Mouse (Mus musculus) liver (tissue): Measurements from ENCODE around the gene Fam151a.
"Not testable (repeated sequence)": the region's sequence is repeated elsewhere in the genome, so short reads cannot be mapped to it uniquely, and the experiment has no call there.

Experiments
- DNase-seq: peaks from one replicate; pipeline ENCODE4 v3.0.0-alpha.2; 2020; ENCODE audit warnings: mixed read lengths

Gene Fam151a

DNA sequence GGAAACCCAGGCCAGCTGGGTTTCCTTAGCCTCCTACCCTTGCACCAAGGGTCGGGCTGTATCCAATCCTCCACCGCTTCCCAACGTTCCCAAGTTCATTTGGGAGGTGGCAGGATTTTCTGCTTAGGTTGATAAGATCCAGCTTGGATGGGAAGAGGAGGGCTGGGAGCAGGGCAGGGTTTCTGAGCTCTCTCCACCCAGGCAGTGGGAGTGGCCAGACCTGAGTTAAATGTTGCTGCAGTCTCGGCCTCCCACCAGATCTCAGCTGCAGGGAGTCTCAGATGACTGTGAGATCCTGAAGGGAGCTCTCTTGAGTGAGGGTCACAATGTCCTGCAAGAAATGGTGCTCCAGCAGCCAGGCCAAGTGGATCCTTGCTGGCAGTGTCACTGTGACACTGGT is at the start of gene Fam151a:
Gene Fam151a, plus strand, starts transcription at position 254 of the 400 bp plus-strand sequence.
- DNase-seq, result no peak

GRCm38 (mm10) chr4:106688636-106689296 is 44.9 kb upstream of the Fam151a start:
- no peak for DNase-seq

DNA sequence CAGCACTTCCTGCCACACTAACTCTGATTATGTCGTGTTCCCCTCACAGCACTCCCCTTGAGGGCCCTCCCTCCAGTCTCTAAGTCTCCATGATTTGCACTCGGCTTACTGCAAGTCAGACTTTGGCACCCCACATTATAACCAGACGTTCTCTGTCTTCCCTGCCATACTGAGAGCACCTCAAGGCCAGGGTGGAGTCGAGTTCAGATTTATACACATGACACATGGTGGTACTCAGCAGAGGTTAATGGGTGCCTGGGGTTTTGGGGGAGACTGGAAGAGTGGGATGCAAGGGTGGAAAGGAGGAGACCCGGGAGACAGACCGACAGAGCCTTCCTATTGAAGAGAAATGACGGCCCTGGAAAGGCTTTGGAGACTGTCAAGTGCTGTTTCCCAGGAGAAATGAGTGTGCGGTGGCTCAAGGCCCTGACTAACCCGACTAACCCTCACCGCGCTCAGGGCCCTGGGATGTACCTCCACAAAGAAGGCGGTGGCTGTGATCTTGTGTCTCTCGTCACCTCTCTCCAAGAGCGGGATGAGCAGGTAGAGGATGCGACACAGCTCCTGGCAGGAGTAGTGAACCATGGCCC is 39.8 kb upstream of the Fam151a start:
- no peak for DNase-seq

- peak; percentile 35 for DNase-seq
Measured at GRCm38 (mm10) chr4:106699989-106700388, 33.7 kb upstream of the Fam151a start.

DNA sequence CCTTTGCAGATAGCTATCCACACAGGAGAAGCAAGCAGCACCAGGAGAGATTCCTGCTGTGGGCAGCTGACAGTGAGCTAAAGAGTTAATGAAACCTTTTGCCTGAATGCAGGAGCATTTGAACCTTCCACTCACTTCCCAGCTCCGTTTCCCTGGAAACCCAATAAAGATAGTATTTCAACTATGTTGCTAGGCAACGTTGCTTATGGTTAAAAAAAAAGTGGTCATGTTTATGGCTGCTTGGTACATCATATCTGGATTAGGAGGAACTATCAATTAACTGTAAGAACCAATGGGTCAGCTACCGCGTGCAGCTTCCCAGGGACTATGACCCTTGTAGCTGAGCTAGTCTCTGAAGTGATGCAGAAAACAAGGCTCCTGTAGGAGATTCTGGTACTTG is 32.9 kb upstream of the Fam151a start:
- DNase-seq, result no peak

DNA sequence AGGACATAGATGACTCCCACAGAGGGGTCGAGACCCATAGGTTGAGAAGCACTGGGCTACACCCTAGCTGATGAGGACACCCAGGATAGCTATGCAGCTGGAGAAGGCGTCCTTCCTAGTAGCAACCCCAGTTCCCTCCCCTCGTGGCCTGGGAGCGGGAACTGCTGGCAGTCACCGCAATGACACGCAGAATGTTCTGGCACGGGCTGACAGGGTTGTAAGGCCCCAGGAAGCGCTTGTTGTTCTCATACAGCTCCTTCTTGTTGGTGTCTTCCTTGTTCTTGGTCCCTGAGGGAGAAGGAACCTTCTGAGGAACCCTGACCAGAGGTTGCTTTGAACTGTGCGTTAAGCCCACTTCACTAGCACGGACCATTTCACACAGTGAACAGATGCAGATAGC is 29.7 kb upstream of the Fam151a start:
- DNase-seq, result no peak

- DNase-seq, result no peak
Measured at GRCm38 (mm10) chr4:106704416-106704815, 29.3 kb upstream of the Fam151a start.

- DNase-seq, result no peak
Measured at GRCm38 (mm10) chr4:106705096-106705665, 28.5 kb upstream of the Fam151a start.

DNA sequence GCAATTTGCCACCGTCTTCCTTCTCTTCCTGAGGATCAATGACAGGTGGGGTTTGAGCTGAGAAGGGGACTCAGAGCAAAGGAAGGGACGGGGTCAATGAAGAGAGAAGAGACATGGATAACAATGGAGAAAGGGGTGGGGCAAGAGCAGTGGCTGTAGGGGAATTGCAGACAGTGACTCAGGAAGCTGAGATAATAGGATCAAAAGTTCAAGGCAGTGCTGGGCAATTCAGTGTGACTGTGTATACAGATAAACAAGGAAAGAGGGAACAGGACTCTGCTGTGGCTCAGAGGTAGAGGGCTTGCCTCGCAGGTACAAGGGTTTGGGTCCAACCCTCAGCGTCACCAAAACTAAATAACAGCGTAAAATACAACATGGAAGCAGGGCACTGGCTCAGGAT is 25.7 kb upstream of the Fam151a start:
- DNase-seq, result no peak

DNA sequence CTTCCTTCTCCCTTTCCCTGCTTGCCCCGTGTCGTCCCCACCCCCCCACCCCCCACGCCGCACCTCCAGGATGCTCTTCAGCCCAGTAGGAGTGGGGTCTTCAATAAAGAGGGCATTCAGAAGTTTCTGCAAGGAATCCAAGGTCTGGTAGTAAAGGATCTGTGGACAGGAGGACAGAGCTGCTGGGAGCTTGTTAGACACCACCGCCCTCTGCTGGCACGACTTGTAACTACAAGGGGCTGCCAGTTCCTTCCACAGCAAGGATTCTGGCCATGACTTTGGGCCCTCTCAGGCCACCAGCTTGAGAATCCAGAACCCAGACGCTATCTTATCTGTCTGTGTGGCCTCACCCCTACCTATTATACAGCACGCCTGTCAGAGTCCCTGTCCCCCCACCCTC is 25.3 kb upstream of the Fam151a start:
- peak; percentile 87 for DNase-seq

GRCm38 (mm10) chr4:106713622-106714021 is 20.1 kb upstream of the Fam151a start:
- DNase-seq, result no peak

- no peak for DNase-seq
Measured at GRCm38 (mm10) chr4:106720631-106721030, 13.1 kb upstream of the Fam151a start.

- no peak for DNase-seq
Measured at GRCm38 (mm10) chr4:106730814-106731213, 2.9 kb upstream of the Fam151a start, which contains the start of gene Mroh7. Mroh7 (minus strand) TSS chr4:106730925.

GRCm38 (mm10) chr4:106736884-106737283 is 3.2 kb downstream of the Fam151a start:
- not testable (repeated sequence) for DNase-seq

DNA sequence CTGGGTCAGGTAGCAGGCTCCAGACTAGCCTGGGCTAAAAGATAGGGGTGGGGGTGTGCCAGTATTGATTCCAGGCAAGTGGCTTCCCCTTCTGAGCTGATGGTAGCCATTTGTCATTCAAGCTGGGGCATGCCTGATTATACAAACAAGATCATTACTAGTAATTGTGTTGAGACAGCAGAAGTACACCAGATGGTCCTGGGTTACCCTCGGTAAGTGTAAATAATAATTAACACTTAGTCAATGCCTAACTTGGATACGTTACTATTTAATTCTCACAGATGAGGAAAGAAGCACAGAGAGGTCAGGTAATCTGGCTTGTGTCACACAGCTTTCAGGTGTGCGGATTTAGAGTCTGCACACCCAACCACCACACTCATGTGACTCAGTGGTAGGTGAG is 4.2 kb downstream of the Fam151a start:
- no peak for DNase-seq

- DNase-seq, result no peak
Measured at GRCm38 (mm10) chr4:106745862-106746261, 12.2 kb downstream of the Fam151a start.

DNA sequence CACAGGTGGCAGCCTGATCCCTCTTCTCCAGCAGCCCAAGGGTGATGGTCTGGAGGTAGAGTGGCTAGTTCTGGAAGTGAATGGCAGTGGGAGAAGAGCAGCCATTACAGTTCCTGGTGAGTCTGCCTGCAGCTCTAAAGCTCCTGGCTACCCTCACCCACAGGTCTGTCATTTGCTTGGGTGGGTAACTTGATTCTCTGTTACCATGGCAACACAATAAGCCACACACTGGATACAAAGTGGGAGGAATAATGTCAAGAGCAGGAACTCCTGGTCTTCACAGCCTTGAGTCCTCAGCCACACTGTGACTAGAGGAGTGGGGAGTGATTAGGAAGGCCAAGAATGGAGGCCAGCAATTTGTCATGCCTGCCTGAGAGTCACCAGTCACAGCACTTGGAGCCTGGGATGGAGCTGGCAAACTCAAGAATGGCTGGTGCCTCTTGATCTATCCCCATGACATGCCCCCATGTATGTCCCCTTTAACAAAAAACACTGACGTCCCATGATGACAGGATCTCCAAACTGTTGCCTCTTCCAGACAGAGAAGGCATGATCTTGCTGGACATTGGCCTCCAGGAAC is 13.4 kb downstream of the Fam151a start:
- no peak for DNase-seq

DNA sequence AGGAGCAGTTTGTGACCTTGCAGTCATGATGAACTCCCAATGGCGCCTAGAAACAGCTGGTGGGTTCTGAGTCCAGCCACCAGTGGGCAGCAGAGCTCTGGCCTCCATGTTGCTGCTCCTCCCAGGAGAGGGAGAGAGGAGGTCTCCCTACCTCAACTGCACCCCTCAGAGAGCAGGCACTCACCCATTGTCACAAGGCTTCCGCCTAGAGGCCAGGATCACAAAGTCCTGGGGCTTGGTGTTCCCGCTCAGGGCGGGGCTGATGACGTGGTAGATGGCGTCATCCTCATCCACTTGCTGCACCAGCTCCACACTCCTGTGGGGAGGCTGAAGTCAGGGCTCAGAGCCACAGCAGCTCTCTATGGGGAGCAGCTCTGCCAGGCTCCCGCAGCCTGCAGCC is 16.0 kb downstream of the Fam151a start:
- DNase-seq, result peak; percentile 55

DNA sequence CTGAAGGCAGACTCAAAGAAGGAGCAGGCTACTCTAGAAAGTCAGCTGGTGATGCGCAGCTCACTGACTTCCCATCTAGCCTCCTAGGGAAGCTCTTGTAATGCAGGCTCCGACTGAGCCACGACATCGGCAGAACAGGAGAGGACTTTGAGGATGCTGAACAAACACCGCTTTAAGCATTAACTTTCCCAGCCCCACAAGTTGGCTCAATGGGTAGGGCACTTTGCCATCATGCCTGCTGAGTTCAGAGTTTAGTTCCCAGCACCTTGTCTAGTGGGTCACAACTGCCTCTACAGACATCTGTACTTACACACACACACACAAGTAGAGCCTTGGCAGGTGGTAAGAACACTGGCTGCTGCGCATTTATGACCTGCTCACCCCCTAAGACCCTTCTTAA is 18.0 kb downstream of the Fam151a start:
- DNase-seq, result no peak

DNA sequence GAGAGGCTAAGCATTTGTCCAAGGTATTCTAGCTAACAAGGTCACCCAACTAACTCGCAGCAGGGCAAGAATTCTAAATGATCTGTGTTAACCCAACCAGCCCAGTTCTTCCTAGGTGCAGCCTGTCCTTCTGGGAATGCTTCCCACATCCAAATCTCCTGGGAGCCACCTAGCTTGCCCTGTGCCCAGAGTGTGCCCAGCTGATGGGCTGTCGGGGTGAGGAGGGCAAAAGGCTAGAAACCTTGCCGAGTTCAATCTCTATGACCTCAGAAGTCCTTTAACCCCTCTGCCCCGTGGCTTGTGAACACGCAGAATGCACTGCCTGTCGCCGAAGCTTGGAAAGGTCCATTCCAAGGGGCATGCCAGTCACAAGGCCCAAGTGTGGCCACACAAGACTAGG is 30.5 kb downstream of the Fam151a start:
- no peak for DNase-seq

GRCm38 (mm10) chr4:106769306-106769705 is 35.6 kb downstream of the Fam151a start:
- no peak for DNase-seq

GRCm38 (mm10) chr4:106772558-106772957 is 38.9 kb downstream of the Fam151a start:
- no peak for DNase-seq

DNA sequence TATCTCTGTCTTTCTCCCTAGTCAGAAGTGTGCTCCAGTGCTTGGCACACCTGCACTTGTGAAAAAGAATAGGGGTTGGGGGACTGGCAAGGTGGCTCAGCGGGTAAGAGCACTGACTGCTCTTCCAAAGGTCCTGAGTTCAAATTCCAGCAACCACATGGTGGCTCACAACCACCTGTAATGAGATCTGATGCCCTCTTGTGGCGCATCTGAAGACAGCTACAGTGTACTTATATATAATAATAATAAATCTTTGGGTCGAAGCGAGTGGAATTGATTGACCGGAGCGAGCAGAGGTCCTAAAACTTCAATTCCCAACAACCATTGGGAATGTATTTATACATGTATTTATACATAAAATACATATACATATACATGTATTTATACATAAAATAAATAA is 42.1 kb downstream of the Fam151a start:
- DNase-seq, result not testable (repeated sequence)

GRCm38 (mm10) chr4:106776998-106777397 is 43.3 kb downstream of the Fam151a start:
- DNase-seq, result no peak
